Mouse (Mus musculus): ENCODE data around the gene Rspo4. TPM values are rescaled to one million over a fixed set of nuclear protein-coding genes. Genes with fewer than 3 reads are reported as not detected.

Rspo4 gene
- polyA plus RNA-seq, 1 experiment from 2014 or later: 0.32 TPM

DNA sequence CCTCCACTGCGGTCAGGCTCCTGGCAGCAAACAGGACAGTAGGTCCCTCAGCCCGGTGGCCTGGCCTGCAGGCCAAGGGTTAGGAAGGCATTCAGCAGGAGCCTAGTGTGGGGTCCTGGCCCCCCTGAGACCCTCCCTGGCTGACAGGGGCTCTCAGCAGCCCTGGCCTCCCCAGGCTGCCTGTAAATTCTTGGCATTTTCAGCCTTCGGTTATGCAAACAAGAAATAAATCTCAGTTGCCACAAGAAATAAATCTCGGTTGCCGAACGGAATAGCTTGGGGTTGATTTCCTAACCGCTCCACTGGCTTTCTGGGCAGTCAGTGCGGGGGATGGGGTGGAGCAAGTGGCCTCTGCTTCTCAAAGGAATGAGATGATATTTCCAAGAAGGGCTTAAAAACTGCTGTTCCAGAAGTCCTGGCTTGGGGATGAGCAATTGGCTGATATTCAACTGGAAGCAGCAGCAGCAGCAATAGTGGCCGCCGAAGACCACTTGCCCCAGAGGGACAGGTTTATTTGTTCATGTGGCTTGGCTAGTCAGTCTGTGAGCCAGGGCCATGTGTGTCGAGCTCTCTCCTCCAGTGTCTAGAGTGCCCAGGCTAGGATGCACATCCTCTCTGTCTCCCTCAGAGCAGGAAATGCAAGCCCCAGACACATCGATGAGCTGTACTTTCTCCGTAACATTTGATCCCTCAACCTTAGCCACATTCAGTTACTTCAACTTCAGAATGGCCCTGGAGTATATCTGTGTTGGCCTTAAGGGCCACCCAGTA is 73.5 kb downstream of the Rspo4 start:
- Histone ChIP-seq H3K36me3 (ENCODE audit: control insufficient read depth, insufficient read depth, low read length) (no peaks in the 10 kb centered on the region), H3K4me3 (replicated peaks; ENCODE audit: low read depth, low read length) (no peak overlapping the region), H3K4me2 (ENCODE audit: low read length) (no peak overlapping the region), H3K27ac (replicated peaks; ENCODE audit: low read depth, low read length) (no peak overlapping the region), H3K9me3 (ENCODE audit: control insufficient read depth, low read length) (no peaks in the 10 kb centered on the region), H3K9ac (replicated peaks; ENCODE audit: low read length) (no peak overlapping the region), H3K4me1 (ENCODE audit: control insufficient read depth, insufficient read depth, low read length) (no peaks in the 10 kb centered on the region), H3K27me3 (ENCODE audit: control insufficient read depth, insufficient read depth, low read length) (no peaks in the 10 kb centered on the region)
- DNase-seq (no peak), ATAC-seq (ENCODE audit: low FRiP score, low TSS enrichment) (no peak)
- 78% methylated on average over 13 of the region's 13 CpGs for WGBS

GRCm38 (mm10) chr2:151919140-151919539 is 76.4 kb downstream of the Rspo4 start:
- no peak for DNase-seq

GRCm38 (mm10) chr2:151921068-151921467 is 78.3 kb downstream of the Rspo4 start:
- DNase-seq (no peak), ATAC-seq (ENCODE audit: low FRiP score, low TSS enrichment) (no peak)
- H3K27me3 ChIP-seq (ENCODE audit: control insufficient read depth, insufficient read depth, low read length): no peaks in the 10 kb centered on the region
- no peak overlapping the region for H3K4me2 ChIP-seq (ENCODE audit: low read length)
- H3K36me3 ChIP-seq (ENCODE audit: control insufficient read depth, insufficient read depth, low read length): no peaks in the 10 kb centered on the region
- H3K4me3 ChIP-seq (replicated peaks; ENCODE audit: low read depth, low read length): no peak overlapping the region
- H3K9ac ChIP-seq (replicated peaks; ENCODE audit: low read length): no peak overlapping the region
- no peaks in the 10 kb centered on the region for H3K4me1 ChIP-seq (ENCODE audit: control insufficient read depth, insufficient read depth, low read length)
- 70% methylated on average over 8 of the region's 8 CpGs for WGBS
- H3K27ac ChIP-seq (replicated peaks; ENCODE audit: low read depth, low read length): no peak overlapping the region
- H3K9me3 ChIP-seq (ENCODE audit: control insufficient read depth, low read length): no peaks in the 10 kb centered on the region

More at GRCm38 (mm10) chr2:151919140-151919539, 76.4 kb downstream of the Rspo4 start:
- Histone ChIP-seq H3K9ac (replicated peaks; ENCODE audit: low read length) (no peak overlapping the region), H3K36me3 (ENCODE audit: control insufficient read depth, insufficient read depth, low read length) (no peaks in the 10 kb centered on the region), H3K27me3 (ENCODE audit: control insufficient read depth, insufficient read depth, low read length) (no peaks in the 10 kb centered on the region), H3K4me1 (ENCODE audit: control insufficient read depth, insufficient read depth, low read length) (no peaks in the 10 kb centered on the region), H3K9me3 (ENCODE audit: control insufficient read depth, low read length) (no peaks in the 10 kb centered on the region), H3K4me3 (replicated peaks; ENCODE audit: low read depth, low read length) (no peak overlapping the region), H3K27ac (replicated peaks; ENCODE audit: low read depth, low read length) (no peak overlapping the region), H3K4me2 (ENCODE audit: low read length) (no peak overlapping the region)
- no peak for ATAC-seq (ENCODE audit: low FRiP score, low TSS enrichment)
- 82% methylated on average over 9 of the region's 9 CpGs for WGBS

- ATAC-seq (ENCODE audit: low FRiP score, low TSS enrichment) (no peak), DNase-seq (no peak)
- no peak overlapping the region for H3K4me3 ChIP-seq (replicated peaks; ENCODE audit: low read depth, low read length)
- no peak overlapping the region for H3K9ac ChIP-seq (replicated peaks; ENCODE audit: low read length)
- 54% methylated on average over 4 of the region's 4 CpGs for WGBS
- no peaks in the 10 kb centered on the region for H3K4me1 ChIP-seq (ENCODE audit: control insufficient read depth, insufficient read depth, low read length)
- no peaks in the 10 kb centered on the region for H3K27me3 ChIP-seq (ENCODE audit: control insufficient read depth, insufficient read depth, low read length)
- no peak overlapping the region for H3K4me2 ChIP-seq (ENCODE audit: low read length)
- no peak overlapping the region for H3K27ac ChIP-seq (replicated peaks; ENCODE audit: low read depth, low read length)
- H3K36me3 ChIP-seq (ENCODE audit: control insufficient read depth, insufficient read depth, low read length): no peaks in the 10 kb centered on the region
- H3K9me3 ChIP-seq (ENCODE audit: control insufficient read depth, low read length): no peaks in the 10 kb centered on the region
Measured at GRCm38 (mm10) chr2:151921596-151921995, 78.9 kb downstream of the Rspo4 start.

Other genes with a start within 250 kb of the Rspo4 start
- gene Snph, start 210.3 kb upstream of the Rspo4 start, polyA plus RNA-seq (2014; fragmentation: Nextera tagmentation; extraction: Ambion mirVana): 17.2 and 18.3 TPM in 2 replicates
- 0.13 TPM in 1 of 2 replicates, not detected in the other for gene Rad21l, start 174.4 kb upstream of the Rspo4 start, polyA plus RNA-seq (2014; fragmentation: Nextera tagmentation; extraction: Ambion mirVana)
- 20.7 and 25.0 TPM in 2 replicates for gene Tmem74b, start 140.9 kb upstream of the Rspo4 start, polyA plus RNA-seq (2014; fragmentation: Nextera tagmentation; extraction: Ambion mirVana)
- gene Psmf1, start 98.7 kb upstream of the Rspo4 start, polyA plus RNA-seq (2014; fragmentation: Nextera tagmentation; extraction: Ambion mirVana): 64.8 and 69.1 TPM in 2 replicates
- gene Angpt4, start 68.3 kb downstream of the Rspo4 start, polyA plus RNA-seq (2014; fragmentation: Nextera tagmentation; extraction: Ambion mirVana): 0.17 TPM in 1 of 2 replicates, not detected in the other
- 55.8 and 67.5 TPM in 2 replicates for gene Fam110a, start 137.3 kb downstream of the Rspo4 start, polyA plus RNA-seq (2014; fragmentation: Nextera tagmentation; extraction: Ambion mirVana)
- gene Slc52a3, start 153.6 kb downstream of the Rspo4 start, polyA plus RNA-seq (2014; fragmentation: Nextera tagmentation; extraction: Ambion mirVana): 0.42 and 0.74 TPM in 2 replicates
- 16.4 and 18.4 TPM in 2 replicates for gene Scrt2, start 238.6 kb downstream of the Rspo4 start, polyA plus RNA-seq (2014; fragmentation: Nextera tagmentation; extraction: Ambion mirVana)